Mouse (Mus musculus): ENCODE data around the gene Fam187a.
A peak's percentile ranks its signal among the peaks of the same experiment; 100 is the strongest.

Fam187a gene

DNA sequence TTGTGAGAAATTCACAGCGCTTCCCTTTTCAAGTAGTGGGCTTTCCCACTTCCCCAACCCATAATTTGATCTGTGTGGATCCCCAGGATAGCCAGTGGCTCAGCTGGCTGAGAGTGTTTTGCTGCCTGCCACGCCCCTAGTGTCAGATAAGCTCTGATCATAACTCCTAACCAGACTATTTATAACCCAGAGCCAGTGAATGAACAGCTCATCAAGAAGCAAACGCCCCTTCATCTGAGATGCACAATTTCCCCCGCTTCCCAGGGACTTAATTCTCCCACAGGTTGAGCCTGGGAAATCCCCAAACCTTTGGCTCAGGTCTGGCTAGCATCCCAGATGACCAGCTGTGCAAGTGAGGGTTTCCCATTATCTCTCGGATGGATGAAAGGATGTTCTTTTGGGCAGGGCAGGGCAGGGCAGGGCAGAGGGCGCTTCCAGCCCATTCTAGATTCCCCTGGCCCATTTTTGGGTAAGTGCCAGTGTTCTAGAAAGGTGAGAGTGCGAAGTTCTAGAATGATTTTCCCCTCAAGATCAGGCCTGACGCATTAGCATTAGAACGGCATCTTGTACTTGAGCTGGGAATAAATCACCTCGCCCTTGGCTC, at the start of gene Fam187a:
Gene Fam187a (plus strand): TSS at position 554 of the 604 bp plus-strand sequence.
- no peak for DNase-seq (ENCODE audit: low read depth, low spot score)

GRCm38 (mm10) chr11:102835549-102835948, 49.4 kb upstream of the Fam187a start, which contains the start of gene Higd1b:
Gene Higd1b, plus strand, starts transcription at chr11:102835849.
- DNase-seq (ENCODE audit: low read depth, low spot score), result no peak

DNA sequence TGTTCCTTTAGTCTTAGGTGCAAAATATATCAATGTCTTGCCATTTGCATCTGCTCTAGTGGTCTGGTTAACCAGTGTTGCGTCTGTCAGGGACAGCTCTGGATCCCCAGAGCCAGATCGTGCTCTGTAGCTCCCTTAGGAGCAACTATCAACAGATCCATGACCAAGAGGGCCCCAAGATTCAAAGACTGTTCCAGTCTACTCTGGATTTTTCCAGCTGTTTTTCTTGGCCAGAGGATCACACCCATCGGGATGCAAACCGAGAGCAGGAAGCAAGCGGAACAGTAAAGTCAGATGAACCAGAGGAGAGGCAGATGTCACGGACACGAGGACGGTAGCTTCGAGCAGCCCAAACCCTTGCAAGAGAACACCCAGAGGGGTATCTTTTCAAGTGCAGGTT, 48.8 kb upstream of the Fam187a start:
- no peak for DNase-seq (ENCODE audit: low read depth, low spot score)

DNA sequence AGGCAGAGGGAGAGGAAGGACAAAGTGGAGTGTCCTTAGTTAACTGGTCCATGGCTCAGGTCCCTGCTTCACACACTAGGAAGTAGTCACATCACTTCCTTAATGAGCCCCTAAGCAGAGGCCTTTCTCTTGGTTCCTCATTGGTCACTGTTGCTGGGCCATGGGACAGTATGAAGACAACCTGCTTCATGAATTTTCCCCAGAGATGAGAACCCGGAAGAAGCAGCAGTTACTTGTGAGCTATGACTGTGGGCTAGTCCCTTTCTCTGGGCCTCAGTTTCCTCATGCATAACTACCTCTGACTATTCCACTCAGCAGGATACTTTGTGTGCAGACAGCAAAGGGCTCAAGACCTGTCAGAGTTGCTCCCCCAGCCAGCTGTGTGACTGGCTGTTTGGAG, 47.6 kb upstream of the Fam187a start:
- DNase-seq (ENCODE audit: low read depth, low spot score), result no peak

DNA sequence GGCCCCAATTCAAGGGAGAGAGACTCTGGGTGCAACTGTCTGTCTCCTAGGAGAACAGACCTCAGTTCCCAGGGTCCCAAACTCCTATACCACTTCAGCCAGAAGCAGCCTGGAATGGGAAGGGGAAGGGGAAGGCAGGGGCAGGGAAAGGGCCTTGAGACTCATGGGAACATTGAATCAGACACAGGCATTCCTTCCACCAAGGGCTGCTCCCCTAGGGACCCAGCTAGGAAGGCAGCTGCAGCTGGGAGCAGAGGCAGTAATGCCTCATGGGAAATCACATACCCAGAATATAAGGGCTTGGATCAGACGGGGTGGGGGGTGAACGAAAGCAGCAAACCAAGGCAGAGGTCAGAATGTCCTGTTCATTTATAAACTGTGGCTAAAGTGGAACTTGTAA, 46.8 kb upstream of the Fam187a start:
- no peak for DNase-seq (ENCODE audit: low read depth, low spot score)

- DNase-seq (ENCODE audit: low read depth, low spot score), result no peak
Measured at GRCm38 (mm10) chr11:102838616-102839150, 46.3 kb upstream of the Fam187a start.

DNA sequence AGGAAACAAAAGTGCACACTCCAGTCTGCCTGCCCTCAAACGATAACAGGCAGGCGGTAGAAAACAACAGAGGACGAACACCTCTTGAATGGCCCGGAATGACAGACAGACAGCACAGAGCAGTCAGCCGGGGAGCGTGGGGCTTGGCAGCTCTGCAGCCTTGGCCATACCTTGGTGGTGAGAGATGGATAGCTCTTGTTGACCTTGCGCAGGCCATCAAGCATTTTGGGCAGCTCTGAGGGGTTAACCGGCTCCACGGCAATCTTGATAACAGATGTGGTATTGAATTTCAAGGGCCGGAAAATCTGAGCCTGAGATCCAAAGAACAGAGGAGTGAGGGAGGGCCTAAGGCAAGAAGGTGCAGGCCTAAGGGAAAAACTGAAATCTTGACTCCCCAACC, 39.0 kb upstream of the Fam187a start:
- DNase-seq (ENCODE audit: low read depth, low spot score), result no peak

- DNase-seq (ENCODE audit: low read depth, low spot score), result no peak
Measured at GRCm38 (mm10) chr11:102851883-102852282, 33.1 kb upstream of the Fam187a start.

- DNase-seq (ENCODE audit: low read depth, low spot score), result peak; percentile 54
Measured at GRCm38 (mm10) chr11:102853760-102854159, 31.2 kb upstream of the Fam187a start.

DNA sequence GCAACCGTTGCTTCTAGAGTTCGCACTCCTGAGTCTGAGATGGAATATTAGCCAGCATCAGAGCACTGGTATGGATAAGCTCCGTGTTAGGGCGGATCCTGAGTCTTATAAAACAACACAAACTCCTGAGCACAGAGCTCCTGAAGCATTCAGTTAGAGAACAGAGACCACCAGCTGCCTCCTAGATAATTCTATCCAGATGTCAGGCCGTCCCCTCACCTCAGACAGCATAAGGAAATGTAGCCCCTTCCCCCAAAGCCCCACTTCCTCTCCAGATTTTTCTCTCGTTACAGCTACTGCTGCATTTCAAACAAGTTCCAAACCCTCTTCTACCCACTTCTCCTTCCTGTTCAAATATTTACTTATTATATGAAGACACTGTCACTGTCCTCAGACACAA, 29.0 kb upstream of the Fam187a start:
- DNase-seq (ENCODE audit: low read depth, low spot score), result no peak

- DNase-seq (ENCODE audit: low read depth, low spot score), result no peak
Measured at GRCm38 (mm10) chr11:102858951-102859350, 26.0 kb upstream of the Fam187a start.

DNA sequence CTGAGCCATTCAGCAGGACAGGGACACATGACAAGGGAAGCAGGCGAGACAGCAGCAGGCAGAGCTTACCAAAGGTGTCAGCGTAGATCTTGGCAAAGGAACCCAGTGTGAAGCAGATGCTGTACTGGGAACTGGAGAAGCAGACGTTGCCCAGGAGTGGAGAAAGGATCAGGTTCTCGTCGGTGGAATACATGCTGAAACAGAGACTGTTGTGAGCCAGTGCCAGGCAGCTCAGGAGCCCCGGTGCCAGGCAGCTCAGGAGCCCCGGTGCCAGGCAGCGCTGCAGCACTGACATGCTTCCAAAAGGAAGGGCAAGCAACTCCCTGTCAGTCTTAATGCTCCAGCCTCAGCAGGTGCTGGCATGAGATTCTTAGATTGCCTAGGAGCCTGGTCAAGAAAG, 25.0 kb upstream of the Fam187a start:
- DNase-seq (ENCODE audit: low read depth, low spot score), result no peak

DNA sequence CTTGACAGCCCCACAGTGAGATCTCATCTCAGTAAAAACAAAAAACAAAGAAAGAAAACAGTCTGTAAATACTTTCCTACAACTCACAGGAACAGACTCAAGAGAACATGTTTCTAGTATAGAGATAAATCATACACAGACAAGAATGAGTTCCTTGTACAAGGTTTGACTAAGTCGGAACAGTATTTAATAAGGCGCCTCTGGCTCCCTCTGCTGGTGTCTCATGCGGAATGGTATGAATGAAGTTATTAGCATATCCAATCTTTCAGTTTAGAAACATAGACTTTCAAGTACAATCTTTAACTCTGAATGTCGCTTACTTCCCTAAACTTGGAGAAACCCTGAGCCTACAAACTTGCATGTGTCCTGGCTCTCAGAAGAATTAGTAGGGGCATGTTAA, 20.7 kb upstream of the Fam187a start:
- no peak for DNase-seq (ENCODE audit: low read depth, low spot score)

- no peak for DNase-seq (ENCODE audit: low read depth, low spot score)
Measured at GRCm38 (mm10) chr11:102874801-102875334, 10.1 kb upstream of the Fam187a start.

DNA sequence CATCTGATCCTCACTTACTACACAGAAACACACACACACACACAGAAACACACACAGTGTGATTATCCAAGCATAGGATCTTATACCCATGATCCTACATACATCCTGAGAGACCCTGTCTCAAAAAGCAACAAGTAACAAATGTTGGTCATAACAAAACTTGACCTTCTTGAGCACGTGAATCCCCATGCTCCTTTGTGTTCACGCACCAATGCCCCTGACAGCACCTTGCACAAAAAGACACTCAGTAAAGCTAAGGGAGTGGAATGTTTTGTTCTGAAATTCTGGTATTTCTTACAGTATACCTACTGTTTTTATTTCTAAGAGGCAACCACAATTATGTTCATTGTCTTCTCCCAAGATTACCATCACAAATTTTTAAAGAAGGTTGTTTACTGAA, 5.4 kb upstream of the Fam187a start:
- DNase-seq (ENCODE audit: low read depth, low spot score), result no peak

- DNase-seq (ENCODE audit: low read depth, low spot score), result peak; percentile 98
Measured at GRCm38 (mm10) chr11:102880585-102881313, 4.2 kb upstream of the Fam187a start, which contains the start of the genes Eftud2 and Ccdc103. Gene Eftud2, minus strand, starts transcription at chr11:102880985. Gene Ccdc103, plus strand, starts transcription at chr11:102881204.

DNA sequence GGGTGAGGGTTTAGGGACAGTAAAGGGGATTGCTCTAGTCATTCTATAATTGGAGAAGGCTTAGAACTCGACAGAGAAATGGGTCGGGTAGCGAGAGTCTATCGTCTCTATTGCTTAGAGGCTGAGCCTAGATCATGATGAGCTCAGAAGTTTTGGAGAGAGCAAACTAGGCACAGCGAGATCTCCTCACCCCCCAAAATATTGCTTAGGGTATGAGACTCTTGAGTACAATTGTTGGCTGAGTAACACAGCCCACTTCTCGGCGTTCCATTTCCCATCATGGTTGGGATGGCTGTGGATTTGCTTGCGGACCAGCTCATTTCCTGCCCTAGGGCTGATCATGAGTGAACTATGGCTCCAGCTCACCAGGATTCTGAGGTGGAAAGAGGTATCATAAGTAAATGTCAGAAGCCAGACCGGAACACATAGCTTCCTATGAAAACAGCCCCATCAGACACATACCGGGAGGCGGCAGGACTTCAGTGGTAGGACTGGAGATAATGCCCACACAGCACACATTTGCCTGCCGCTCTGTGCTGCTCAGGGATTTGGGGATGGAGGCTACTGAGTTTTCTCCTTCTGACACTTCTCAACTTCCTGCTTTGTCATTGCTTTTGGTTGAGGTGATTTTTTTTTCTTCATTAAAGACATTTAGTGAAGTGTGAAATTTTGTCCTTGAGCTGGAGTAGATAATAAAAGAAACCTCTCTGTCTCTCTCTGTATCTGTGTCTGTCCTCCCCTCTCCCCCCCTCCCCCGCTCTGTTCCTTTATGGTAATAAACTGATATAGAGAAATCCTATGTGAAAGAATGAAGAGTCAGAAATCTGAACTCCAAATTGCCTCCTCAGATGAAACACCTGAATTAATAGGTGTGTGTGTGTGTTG, 3.4 kb upstream of the Fam187a start:
- DNase-seq (ENCODE audit: low read depth, low spot score), result no peak

DNA sequence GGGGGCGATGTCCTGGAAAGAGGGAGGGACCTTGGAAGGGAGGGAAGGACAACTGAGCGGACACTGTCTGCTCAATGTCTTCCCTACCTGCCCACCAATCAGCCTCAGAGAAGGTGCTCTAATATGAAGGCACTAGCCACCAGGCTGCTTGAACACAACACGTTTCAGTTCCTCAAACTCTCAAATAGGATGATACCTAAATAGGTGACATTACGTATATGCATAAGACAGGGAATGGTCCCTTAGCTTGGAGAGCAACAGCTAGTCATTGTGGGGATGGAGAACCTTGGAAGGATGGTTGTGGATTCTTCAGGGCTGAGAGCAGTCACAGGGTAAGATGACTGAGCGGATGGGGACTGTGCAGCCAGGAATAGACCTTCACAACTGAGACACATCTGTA, 2.5 kb downstream of the Fam187a start:
- DNase-seq (ENCODE audit: low read depth, low spot score), result no peak

GRCm38 (mm10) chr11:102888135-102888534, 3.2 kb downstream of the Fam187a start:
- DNase-seq (ENCODE audit: low read depth, low spot score), result no peak

GRCm38 (mm10) chr11:102890096-102890495, 5.1 kb downstream of the Fam187a start:
- no peak for DNase-seq (ENCODE audit: low read depth, low spot score)

- peak; percentile 76 for DNase-seq (ENCODE audit: low read depth, low spot score)
Measured at GRCm38 (mm10) chr11:102893015-102893651, 8.2 kb downstream of the Fam187a start.

Data from c-Kit-negative CD71-positive TER-119-positive erythroid progenitor cells, embryonic 14.5 days (primary cell).